Mouse (Mus musculus): Measurements from ENCODE around the gene Sry. TPM values are rescaled to one million over a fixed set of nuclear protein-coding genes. Genes with fewer than 3 reads are reported as not detected.

Sry gene
- not detected in 2 replicates for polyA plus RNA-seq (2012; rRNA removed)

DNA sequence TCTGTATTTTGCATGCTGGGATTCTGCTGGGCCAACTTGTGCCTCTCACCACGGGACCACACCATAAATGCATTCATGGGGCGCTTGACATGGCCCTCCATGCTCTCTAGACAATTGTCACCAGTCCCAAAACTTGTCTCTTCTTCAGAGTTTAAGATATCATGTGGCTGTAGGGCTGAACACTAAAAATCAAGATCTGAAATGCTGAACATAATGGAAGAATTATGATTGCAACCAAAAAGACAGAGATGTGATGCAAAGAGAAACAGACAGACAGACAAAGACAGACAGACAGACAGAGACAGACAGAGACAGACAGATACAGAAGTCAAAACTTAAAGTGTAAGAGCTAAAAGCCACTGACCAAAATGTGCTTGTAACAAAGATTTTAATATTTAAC is at the start of gene Sry:
Gene Sry, minus strand, starts transcription at position 101 of the 400 bp plus-strand sequence.

Other genes with a start within 250 kb of the Sry start
- gene H2al2c, start 64.6 kb downstream of the Sry start, polyA plus RNA-seq (2012; rRNA removed), result not detected in 2 replicates
- gene H2al2b, start 57.0 kb upstream of the Sry start, polyA plus RNA-seq (2012; rRNA removed), result not detected in 2 replicates
- not detected in 2 replicates for gene Gm4064, start 132.5 kb upstream of the Sry start, polyA plus RNA-seq (2012; rRNA removed)
- not detected in 2 replicates for gene Rbmy, start 167.0 kb upstream of the Sry start, polyA plus RNA-seq (2012; rRNA removed)
- 0.02 TPM in 1 of 2 replicates, not detected in the other for gene Gm10256, start 167.0 kb upstream of the Sry start, polyA plus RNA-seq (2012; rRNA removed)
- gene Gm10352, start 237.3 kb upstream of the Sry start, polyA plus RNA-seq (2012; rRNA removed), result not detected in 2 replicates

All from liver, embryonic 18 days (tissue).